Mouse (Mus musculus) MEL (cell line): ENCODE results near the gene Stox1.

Source experiments
- CHD1 ChIP-seq: IDR thresholded peaks from 2 replicates; pipeline ENCODE4 v1.6.1; 2012; ENCODE audit warnings: low read depth, mild to moderate bottlenecking, inconsistent platforms, low read length, improper control_type of control experiment
- CTCF ChIP-seq, 3 experiments: IDR thresholded peaks in 2 of 3; conservative IDR thresholded peaks in 1 of 3; 2 replicates each; pipeline ENCODE4 v1.5.1; 2011 to 2012; ENCODE audit warnings: low read length in 3 of 3, low read depth in 2 of 3, mild to moderate bottlenecking in 2 of 3, improper control_type of control experiment in 1 of 3, inconsistent platforms in 1 of 3, mixed read lengths in 1 of 3, moderate library complexity in 1 of 3; ENCODE audit not compliant: control insufficient read depth in 1 of 3, insufficient read depth in 1 of 3, poor library complexity in 1 of 3, severe bottlenecking in 1 of 3
- MAFK ChIP-seq: IDR thresholded peaks from 2 replicates; pipeline ENCODE4 v1.6.1; 2011; ENCODE audit warnings: low read depth, mild to moderate bottlenecking, low read length, improper control_type of control experiment, borderline replicate concordance
- POLR2A ChIP-seq, 2 experiments: IDR thresholded peaks; 2 replicates each; pipeline ENCODE4 v1.6.1; 2011 to 2012; ENCODE audit warnings: low read length in 2 of 2, mild to moderate bottlenecking in 2 of 2, control low read depth in 1 of 2, improper control_type of control experiment in 1 of 2, low read depth in 1 of 2, moderate library complexity in 1 of 2; ENCODE audit not compliant: control insufficient read depth in 1 of 2, insufficient read depth in 1 of 2, poor library complexity in 1 of 2
- POLR2AphosphoS2 ChIP-seq: IDR thresholded peaks from 2 replicates; pipeline ENCODE4 v1.6.1; 2011; ENCODE audit warnings: low read length, improper control_type of control experiment
- SIN3A ChIP-seq: IDR thresholded peaks from 2 replicates; pipeline ENCODE4 v1.6.1; 2012; ENCODE audit warnings: low read length, improper control_type of control experiment, inconsistent platforms

- no peak for TF ChIP-seq POLR2AphosphoS2
- no peak for TF ChIP-seq SIN3A
- TF ChIP-seq CTCF (IDR thresholded peaks at IDR 0.05 in 2 of 3, conservative IDR thresholded peaks at IDR 0.05 in 1 of 3; ENCODE audit: control insufficient read depth in 1 of 3, insufficient read depth in 1 of 3, low read depth in 2 of 3, low read length in 3 of 3, poor library complexity in 1 of 3, severe bottlenecking in 1 of 3): no peak
- no peak for TF ChIP-seq POLR2A (IDR thresholded peaks at IDR 0.05; ENCODE audit: control insufficient read depth in 1 of 2, insufficient read depth in 1 of 2, low read depth in 1 of 2, low read length in 2 of 2, poor library complexity in 1 of 2)
- TF ChIP-seq CHD1: no peak
- no peak for TF ChIP-seq MAFK
Observed at GRCm38 (mm10) chr10:62730826-62731225, 4.9 kb upstream of the Stox1 start.
